Comparison of ENCODE assay signal across 21 mouse cellular contexts in the genomic region with DNA sequence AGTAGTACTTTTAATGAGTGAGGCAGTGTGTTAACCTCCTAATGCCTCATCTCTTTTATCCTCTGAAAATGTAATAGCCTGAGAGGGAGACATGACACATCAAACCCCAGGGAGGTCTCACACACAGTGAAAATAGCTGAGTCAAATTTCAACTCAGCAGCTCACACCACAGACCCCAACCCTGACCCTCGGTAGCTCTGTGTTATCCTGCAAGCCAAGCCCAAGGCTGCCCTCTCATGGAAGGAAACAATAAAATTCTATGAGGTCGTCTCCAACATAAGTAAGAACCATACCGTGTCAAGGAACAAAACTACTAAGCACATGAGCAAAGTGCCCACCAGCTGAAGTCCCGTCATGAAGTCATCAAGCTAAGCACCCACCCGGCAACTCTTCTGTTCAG. TPM values are rescaled to one million over a fixed set of nuclear protein-coding genes. Genes with fewer than 3 reads are reported as not detected.
DNase-seq lines count a peak whose midpoint lies in the region; ATAC-seq and TF ChIP-seq lines count a peak whose summit lies in the region.
"Had no signal": no experiment of that assay in that cellular context is flagged by ENCODE, and none has a peak within 500 bp of the region (broad histone marks: within the 10 kb centered on the region; RNA-seq: fewer than 3 reads in every experiment).

No protein-coding gene starts in this region.

- no peaks in the 10 kb centered on the region for H3K4me1 ChIP-seq in hindbrain, embryonic 11.5 days (replicated peaks; ENCODE audit: control insufficient read depth, insufficient read depth, low read length)
- H3K4me1 ChIP-seq in hindbrain, embryonic 14.5 days (replicated peaks; ENCODE audit: control insufficient read depth, insufficient read depth, low read length) = no peaks in the 10 kb centered on the region
- H3K4me1 ChIP-seq in midbrain, postnatal 0 days (ENCODE audit: insufficient read depth, low read length) = no peaks in the 10 kb centered on the region
- H3K4me1 ChIP-seq in midbrain, embryonic 14.5 days (ENCODE audit: control insufficient read depth, insufficient read depth, low read length) = no peaks in the 10 kb centered on the region
- no peaks in the 10 kb centered on the region for H3K4me1 ChIP-seq in kidney, adult 2 months (ENCODE audit: control insufficient read depth, insufficient read depth, low read length)
- H3K4me1 ChIP-seq: heart, embryonic 13.5 days; midbrain, embryonic 10.5 days had no signal

- H3K4me3 ChIP-seq in hindbrain, embryonic 11.5 days (ENCODE audit: low read depth, low read length) = no peak overlapping the region
- H3K4me3 ChIP-seq in hindbrain, embryonic 14.5 days (replicated peaks; ENCODE audit: low read length) = no peak overlapping the region
- H3K4me3 ChIP-seq in midbrain, postnatal 0 days (ENCODE audit: low read depth, low read length) = no peak overlapping the region
- no peak overlapping the region for H3K4me3 ChIP-seq in midbrain, embryonic 14.5 days (replicated peaks; ENCODE audit: low read depth, low read length)
- no peak overlapping the region for H3K4me3 ChIP-seq in kidney, adult 2 months (ENCODE audit: insufficient read depth, low read depth, low read length)
- H3K4me3 ChIP-seq: gastrocnemius, adult 2 months; heart, embryonic 13.5 days; left cerebral cortex, adult 2 months; midbrain, embryonic 10.5 days had no signal

- no peaks in the 10 kb centered on the region for H3K36me3 ChIP-seq in hindbrain, embryonic 11.5 days (ENCODE audit: control insufficient read depth, insufficient read depth, low read length)
- no peaks in the 10 kb centered on the region for H3K36me3 ChIP-seq in hindbrain, embryonic 14.5 days (replicated peaks; ENCODE audit: control insufficient read depth, insufficient read depth)
- no peaks in the 10 kb centered on the region for H3K36me3 ChIP-seq in midbrain, postnatal 0 days (ENCODE audit: insufficient read depth, low read length)
- H3K36me3 ChIP-seq in midbrain, embryonic 14.5 days (ENCODE audit: control insufficient read depth, insufficient read depth, low read length) = no peaks in the 10 kb centered on the region
- H3K36me3 ChIP-seq in kidney, adult 2 months (ENCODE audit: control insufficient read depth, insufficient read depth, low read length) = no peaks in the 10 kb centered on the region
- H3K36me3 ChIP-seq: heart, embryonic 13.5 days; midbrain, embryonic 10.5 days had no signal

- H3K27ac ChIP-seq in hindbrain, embryonic 11.5 days (ENCODE audit: low read depth, low read length) = no peak overlapping the region
- no peak overlapping the region for H3K27ac ChIP-seq in hindbrain, embryonic 14.5 days
- no peak overlapping the region for H3K27ac ChIP-seq in midbrain, postnatal 0 days (ENCODE audit: low read depth, low read length)
- H3K27ac ChIP-seq in midbrain, embryonic 14.5 days (replicated peaks; ENCODE audit: low read depth, low read length) = no peak overlapping the region
- no peak overlapping the region for H3K27ac ChIP-seq in kidney, adult 2 months (ENCODE audit: insufficient read depth, low read depth, low read length)
- H3K27ac ChIP-seq: gastrocnemius, adult 2 months; heart, embryonic 13.5 days; left cerebral cortex, adult 2 months; midbrain, embryonic 10.5 days had no signal

- no peak for TF ChIP-seq POLR2A in kidney, adult 2 months (IDR thresholded peaks at IDR 0.05; ENCODE audit: low read depth, low read length)

- WGBS in hindbrain, embryonic 11.5 days = 60% methylated on average over 5 of the region's 5 CpGs
- 66% methylated on average over 5 of the region's 5 CpGs for WGBS in hindbrain, embryonic 14.5 days
- 58% methylated on average over 5 of the region's 5 CpGs for WGBS in midbrain, postnatal 0 days
- WGBS in midbrain, embryonic 14.5 days = 68% methylated on average over 5 of the region's 5 CpGs
- 48% methylated on average over 5 of the region's 5 CpGs for WGBS in kidney, adult 2 months

- no peaks in the 10 kb centered on the region for H3K9me3 ChIP-seq in hindbrain, embryonic 11.5 days (ENCODE audit: control insufficient read depth, low read length)
- no peaks in the 10 kb centered on the region for H3K9me3 ChIP-seq in hindbrain, embryonic 14.5 days (ENCODE audit: control insufficient read depth, low read length)
- H3K9me3 ChIP-seq in midbrain, postnatal 0 days (ENCODE audit: low read length) = no peaks in the 10 kb centered on the region
- H3K9me3 ChIP-seq in midbrain, embryonic 14.5 days (ENCODE audit: control insufficient read depth, low read length) = no peaks in the 10 kb centered on the region
- H3K9me3 ChIP-seq: heart, embryonic 13.5 days; midbrain, embryonic 10.5 days had no signal

- no peak overlapping the region for H3K9ac ChIP-seq in hindbrain, embryonic 11.5 days (ENCODE audit: low read depth, low read length)
- H3K9ac ChIP-seq in hindbrain, embryonic 14.5 days = no peak overlapping the region
- H3K9ac ChIP-seq in midbrain, postnatal 0 days (replicated peaks; ENCODE audit: low read length, poor library complexity, severe bottlenecking) = no peak overlapping the region
- H3K9ac ChIP-seq in midbrain, embryonic 14.5 days (replicated peaks; ENCODE audit: low read length) = no peak overlapping the region
- H3K9ac ChIP-seq: forebrain, postnatal 0 days; heart, embryonic 13.5 days had no signal

- ATAC-seq in hindbrain, embryonic 11.5 days (ENCODE audit: low FRiP score) = no peak
- ATAC-seq in hindbrain, embryonic 14.5 days (ENCODE audit: low FRiP score) = no peak; the same call in 1 of the 2 replicates
- ATAC-seq in midbrain, postnatal 0 days (ENCODE audit: low FRiP score) = no peak
- ATAC-seq in midbrain, embryonic 14.5 days (ENCODE audit: low FRiP score, low TSS enrichment) = no peak
- ATAC-seq: forebrain, postnatal 0 days had no signal

- DNase-seq in hindbrain, embryonic 11.5 days (ENCODE audit: low spot score) = peak; percentile 2
- no peak for DNase-seq in hindbrain, embryonic 14.5 days (ENCODE audit: low spot score)
- no peak for DNase-seq in midbrain, postnatal 0 days (ENCODE audit: low spot score)
- no peak for DNase-seq in midbrain, embryonic 14.5 days
- peak; percentile 14 for DNase-seq in embryo, embryonic 11 days
- no peak for DNase-seq in lung, postnatal 4 days
- DNase-seq in cerebellum, adult 11 months = no peak
- no peak for DNase-seq in kidney, adult 2 months
- DNase-seq: forebrain, postnatal 0 days; gastrocnemius, adult 2 months; heart, adult 11 months; heart, postnatal 36 days; lung, postnatal 14 days; right cerebral cortex, adult 18-20 months had no signal

- TF ChIP-seq CTCF in midbrain, postnatal 0 days (IDR thresholded peaks at IDR 0.05) = peak; percentile 9; the same call in 1 of the 2 replicates
- no peak for TF ChIP-seq CTCF in kidney, adult 2 months (conservative IDR thresholded peaks at IDR 0.05; ENCODE audit: insufficient read depth, insufficient read length, low read depth, low read length)

- no peak overlapping the region for H3K4me2 ChIP-seq in hindbrain, embryonic 11.5 days (replicated peaks; ENCODE audit: low read depth, low read length)
- no peak overlapping the region for H3K4me2 ChIP-seq in hindbrain, embryonic 14.5 days (replicated peaks)
- no peak overlapping the region for H3K4me2 ChIP-seq in midbrain, postnatal 0 days (ENCODE audit: low read depth, low read length, poor library complexity, severe bottlenecking)
- H3K4me2 ChIP-seq in midbrain, embryonic 14.5 days (ENCODE audit: low read length) = no peak overlapping the region
- H3K4me2 ChIP-seq: heart, embryonic 13.5 days had no signal

- no peaks in the 10 kb centered on the region for H3K27me3 ChIP-seq in hindbrain, embryonic 11.5 days (ENCODE audit: control insufficient read depth, insufficient read depth, low read length)
- no peaks in the 10 kb centered on the region for H3K27me3 ChIP-seq in hindbrain, embryonic 14.5 days (ENCODE audit: control insufficient read depth, insufficient read depth, low read length)
- H3K27me3 ChIP-seq in midbrain, postnatal 0 days (ENCODE audit: insufficient read depth, low read length) = no peaks in the 10 kb centered on the region
- no peaks in the 10 kb centered on the region for H3K27me3 ChIP-seq in midbrain, embryonic 14.5 days (ENCODE audit: control insufficient read depth, insufficient read depth, low read length)
- no peaks in the 10 kb centered on the region for H3K27me3 ChIP-seq in kidney, adult 2 months (replicated peaks; ENCODE audit: control insufficient read depth, insufficient read depth, low read length)
- H3K27me3 ChIP-seq: heart, embryonic 13.5 days had no signal

RNA-seq across cellular contexts. Expression of a gene that starts 8.3 kb away (rescaled TPM):
- polyA plus RNA-seq in hindbrain, embryonic 11.5 days (2014; fragmentation: Nextera tagmentation; extraction: Ambion mirVana) = not detected in 2 replicates
- polyA plus RNA-seq in hindbrain, embryonic 14.5 days (2014; fragmentation: Nextera tagmentation; extraction: Ambion mirVana) = not detected in 2 replicates
- total RNA-seq in midbrain, postnatal 0 days (2014; rRNA removed) = 0.14 and 0.16 TPM in 2 replicates
- 0.05 TPM in 2 replicates for polyA plus RNA-seq in midbrain, postnatal 0 days (2015; fragmentation: Nextera tagmentation; extraction: Ambion mirVana)
- polyA plus RNA-seq in midbrain, embryonic 14.5 days (2014; fragmentation: Nextera tagmentation; extraction: Ambion mirVana) = not detected in 2 replicates
- polyA plus RNA-seq in kidney, adult 2 months (2012; rRNA removed) = 0.14 and 0.19 TPM in 2 replicates
- total RNA-seq: forebrain, postnatal 0 days; layer of hippocampus, adult 8-10 months; left cerebral cortex, adult 2 months had no signal
- polyA plus RNA-seq: forebrain, postnatal 0 days; heart, embryonic 13.5 days; kidney, embryonic 14.5 days; limb, embryonic 11.5 days; liver, embryonic 16.5 days; midbrain, embryonic 10.5 days had no signal

Comparison
In these comparisons a context has a peak if more than half of its experiments do, and no peak if none do; other contexts are left out.
1. DNase-seq: peak in hindbrain, embryonic 11.5 days (single experiment) and embryo, embryonic 11 days (single experiment); none in hindbrain, embryonic 14.5 days (single experiment), midbrain, postnatal 0 days (single experiment), midbrain, embryonic 14.5 days (single experiment), lung, postnatal 4 days (0 of 2), cerebellum, adult 11 months (single experiment) and kidney, adult 2 months (single experiment).